Mouse (Mus musculus): Measurements from ENCODE around the gene Thsd7b.

- TF ChIP-seq USF1 (IDR thresholded peaks at IDR 0.05; ENCODE audit: low read depth) (no peak), MAX (IDR thresholded peaks at IDR 0.05) (no peak)
Measured at GRCm38 (mm10) chr1:129484266-129485031, 211.3 kb downstream of the Thsd7b start.

Measured in C2C12 (cell line).